Mouse (Mus musculus): Measurements from ENCODE around the gene Ncor2.

- TF ChIP-seq CTCF (IDR thresholded peaks at IDR 0.05; ENCODE audit: low read depth) (no peak), EP300 (IDR thresholded peaks at IDR 0.05; ENCODE audit: low read depth) (no peak)
Measured at GRCm38 (mm10) chr5:124992891-124993290, 186.1 kb downstream of the Ncor2 start.

All from liver, embryonic 14.5 days (tissue).